Mouse (Mus musculus) lung, embryonic 16.5 days (tissue): ENCODE measurements at regions not wholly inside any gene's neighbourhood (a gene's known extent, or its start where the extent isn't known, plus 50 kb on each side); places are given as distances from the start of the nearest gene placed in this dataset.
A peak's percentile ranks its signal among the peaks of the same experiment; 100 is the strongest.

Experiments used
- ATAC-seq: fragments of 200-750 bp; cut with Nextera tagmentation; 2 replicates; pipeline ENCODE4 v1.8.0; 2017; ENCODE audit warnings: low read depth, mild to moderate bottlenecking, moderate library complexity
- H3K27ac ChIP-seq: fragments of 300-500 bp; sonication (generic); 2 replicates; pipeline ENCODE4 v1.5.1; 2014; ENCODE audit warnings: mild to moderate bottlenecking, control low read depth, low read length
- H3K27me3 ChIP-seq: fragments of 300-500 bp; sonication (generic); 2 replicates; pipeline ENCODE4 v1.6.1; 2014; ENCODE audit warnings: low read depth, low read length, mixed read lengths; ENCODE audit not compliant: control insufficient read depth, insufficient read depth
- H3K36me3 ChIP-seq: fragments of 300-500 bp; sonication (generic); 2 replicates; pipeline ENCODE4 v1.6.1; 2014; ENCODE audit warnings: low read length; ENCODE audit not compliant: control insufficient read depth, insufficient read depth
- H3K4me1 ChIP-seq: fragments of 300-500 bp; sonication (generic); replicated peaks from 2 replicates; pipeline ENCODE4 v1.6.1; 2014; ENCODE audit warnings: low read length, mixed read lengths; ENCODE audit not compliant: control insufficient read depth, insufficient read depth
- H3K4me2 ChIP-seq: fragments of 300-500 bp; sonication (generic); 2 replicates; pipeline ENCODE4 v1.6.1; 2014; ENCODE audit warnings: low read depth, low read length, control low read depth
- H3K4me3 ChIP-seq: fragments of 300-500 bp; sonication (generic); 2 replicates; pipeline ENCODE4 v1.5.1; 2014; ENCODE audit warnings: mild to moderate bottlenecking, low read length, control low read depth
- H3K9ac ChIP-seq: fragments of 300-500 bp; sonication (generic); 2 replicates; pipeline ENCODE4 v1.6.1; 2014; ENCODE audit warnings: low read length, control low read depth
- H3K9me3 ChIP-seq: fragments of 300-500 bp; sonication (generic); 2 replicates; pipeline ENCODE4 v1.6.1; 2016; ENCODE audit warnings: low read length; ENCODE audit not compliant: control insufficient read depth
- WGBS: fragments of 180-500 bp; shearing (Covaris S2); extraction: QIAGEN DNeasy Blood & Tissue Kit; methylation state at CpG from one replicate; pipeline ENCODE4 v1.1.7; 2014; 5-methylcytosine and 5-hydroxymethylcytosine counted together

- no peak for ATAC-seq
- no peaks in the 10 kb centered on the region for H3K27me3 ChIP-seq
- H3K27ac ChIP-seq, result no peak overlapping the region
- H3K36me3 ChIP-seq, result no peaks in the 10 kb centered on the region
- no peak overlapping the region for H3K9ac ChIP-seq
- WGBS, result 61% methylated on average over 3 of the region's 3 CpGs
- no peak overlapping the region for H3K4me2 ChIP-seq
- H3K9me3 ChIP-seq, result no peaks in the 10 kb centered on the region
- H3K4me3 ChIP-seq, result no peak overlapping the region
- H3K4me1 ChIP-seq, result no peaks in the 10 kb centered on the region
These were observed 83.0 kb upstream of the Dph5 start for GRCm38 (mm10) chr3:115804616-115805015.

DNA sequence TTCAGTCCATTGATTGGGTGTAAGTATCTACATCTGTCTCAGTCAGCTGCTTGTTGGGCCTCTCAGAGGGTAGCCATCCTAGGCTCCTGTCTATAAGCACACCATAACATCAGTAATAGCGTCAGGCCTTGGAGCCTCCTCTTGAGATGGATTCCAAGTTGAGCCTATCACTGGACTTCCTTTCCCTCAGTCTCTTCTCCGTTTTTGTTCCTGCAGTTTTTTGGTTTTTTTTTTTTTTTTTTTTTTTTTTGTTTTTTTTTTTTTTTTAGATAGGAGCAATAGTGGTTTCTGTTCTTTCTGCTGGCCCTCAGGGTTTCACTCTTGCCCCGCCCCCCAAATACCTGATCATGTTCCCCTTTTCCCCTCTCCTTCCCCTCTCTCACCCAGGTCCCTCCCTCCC is 80.6 kb upstream of the Dph5 start:
- Histone ChIP-seq H3K36me3 (no peaks in the 10 kb centered on the region), H3K4me1 (no peaks in the 10 kb centered on the region), H3K9ac (no peak overlapping the region), H3K4me3 (no peak overlapping the region), H3K27me3 (no peaks in the 10 kb centered on the region), H3K4me2 (no peak overlapping the region), H3K9me3 (no peaks in the 10 kb centered on the region), H3K27ac (no peak overlapping the region)
- ATAC-seq, result no peak
- WGBS, result 62% methylated on average over 3 of the region's 3 CpGs

- Histone ChIP-seq H3K4me2 (peak overlapping the region; percentile 36; the same call in 1 of the 2 replicates), H3K4me1 (peaks cover 11% of the 10 kb centered on the region), H3K9ac (no peak overlapping the region), H3K27me3 (no peaks in the 10 kb centered on the region), H3K27ac (peak overlapping the region; percentile 88), H3K9me3 (no peaks in the 10 kb centered on the region), H3K4me3 (no peak overlapping the region), H3K36me3 (no peaks in the 10 kb centered on the region)
- peak; percentile 56 for ATAC-seq
- WGBS, result 7% methylated on average over 4 of the region's 4 CpGs
These were observed 72.5 kb upstream of the Dph5 start for GRCm38 (mm10) chr3:115815168-115815567.

DNA sequence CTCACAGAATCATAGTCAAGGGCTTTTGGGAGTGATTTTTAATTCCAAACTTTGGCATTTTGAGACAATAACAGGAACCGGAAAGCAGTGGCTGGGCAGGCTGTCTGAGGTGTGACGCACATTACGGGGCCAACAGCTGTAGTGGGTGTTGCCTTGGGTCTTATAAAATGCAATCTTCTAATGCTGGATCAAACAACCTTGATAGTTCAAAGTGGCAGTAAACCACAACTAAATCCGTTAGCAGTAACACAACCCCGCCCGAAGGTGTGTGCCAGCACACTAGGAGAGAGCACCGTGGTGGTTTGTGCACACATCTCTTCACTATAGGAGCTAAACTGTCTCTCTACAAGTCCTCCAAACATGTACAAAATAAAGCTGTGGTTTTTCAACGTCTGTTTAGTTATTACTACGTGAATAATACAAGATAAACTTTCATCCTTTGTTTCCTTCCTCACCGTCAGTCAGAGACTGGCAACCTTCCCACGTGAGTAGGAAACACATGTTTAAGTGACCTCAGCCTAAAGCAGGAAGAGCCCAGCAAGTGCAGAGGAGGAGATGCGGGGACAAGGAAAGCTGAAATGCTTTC is 72.0 kb upstream of the Dph5 start:
- WGBS, result 28% methylated on average over 12 of the region's 12 CpGs
- H3K4me1 ChIP-seq, result peaks cover 16% of the 10 kb centered on the region
- H3K36me3 ChIP-seq, result no peaks in the 10 kb centered on the region
- H3K27ac ChIP-seq, result peak overlapping the region; percentile 88
- H3K27me3 ChIP-seq, result no peaks in the 10 kb centered on the region
- peak overlapping the region; percentile 36; the same call in 1 of the 2 replicates for H3K4me2 ChIP-seq
- H3K9me3 ChIP-seq, result no peaks in the 10 kb centered on the region
- no peak overlapping the region for H3K9ac ChIP-seq
- H3K4me3 ChIP-seq, result no peak overlapping the region
- peak; percentile 78 for ATAC-seq

GRCm38 (mm10) chr3:115816328-115817160 is 71.1 kb upstream of the Dph5 start:
- Histone ChIP-seq H3K36me3 (no peaks in the 10 kb centered on the region), H3K4me1 (peaks cover 16% of the 10 kb centered on the region), H3K27ac (peak overlapping the region; percentile 88), H3K27me3 (no peaks in the 10 kb centered on the region), H3K4me3 (no peak overlapping the region), H3K9ac (no peak overlapping the region), H3K9me3 (no peaks in the 10 kb centered on the region), H3K4me2 (no peak overlapping the region)
- ATAC-seq, result no peak
- 81% methylated on average over 6 of the region's 6 CpGs for WGBS

GRCm38 (mm10) chr3:115817771-115818170 is 69.9 kb upstream of the Dph5 start:
- 90% methylated on average over 5 of the region's 5 CpGs for WGBS
- ATAC-seq, result no peak

DNA sequence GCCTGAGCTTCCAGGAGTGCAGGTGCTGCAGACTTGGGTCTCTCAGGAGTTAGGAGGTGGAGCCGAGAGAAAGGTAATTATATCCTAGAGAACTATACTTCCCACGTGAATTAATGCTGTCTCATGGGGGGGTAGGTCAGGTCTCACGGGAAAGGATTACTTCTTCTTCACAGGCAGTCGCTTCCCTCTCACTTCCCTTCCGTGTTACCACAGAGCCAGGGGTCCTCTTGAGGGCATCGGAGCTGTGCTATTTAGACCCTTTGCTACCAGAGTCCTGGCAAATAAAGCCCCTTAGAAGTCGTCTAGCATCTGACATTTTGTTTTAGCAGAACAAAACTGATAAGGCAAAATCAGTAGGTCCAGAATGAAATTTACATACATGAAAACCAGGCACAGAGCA is 68.9 kb upstream of the Dph5 start:
- no peak for ATAC-seq
- no peaks in the 10 kb centered on the region for H3K27me3 ChIP-seq
- peaks cover 16% of the 10 kb centered on the region for H3K4me1 ChIP-seq
- WGBS, result 53% methylated on average over 7 of the region's 7 CpGs
- no peak overlapping the region for H3K4me3 ChIP-seq
- H3K9ac ChIP-seq, result no peak overlapping the region
- no peak overlapping the region for H3K27ac ChIP-seq
- no peak overlapping the region for H3K4me2 ChIP-seq
- H3K9me3 ChIP-seq, result no peaks in the 10 kb centered on the region
- no peaks in the 10 kb centered on the region for H3K36me3 ChIP-seq

More at GRCm38 (mm10) chr3:115817771-115818170, 69.9 kb upstream of the Dph5 start:
- Histone ChIP-seq H3K4me1 (peaks cover 16% of the 10 kb centered on the region), H3K27me3 (no peaks in the 10 kb centered on the region), H3K4me3 (no peak overlapping the region), H3K36me3 (no peaks in the 10 kb centered on the region), H3K9me3 (no peaks in the 10 kb centered on the region), H3K9ac (no peak overlapping the region), H3K4me2 (no peak overlapping the region), H3K27ac (no peak overlapping the region)

DNA sequence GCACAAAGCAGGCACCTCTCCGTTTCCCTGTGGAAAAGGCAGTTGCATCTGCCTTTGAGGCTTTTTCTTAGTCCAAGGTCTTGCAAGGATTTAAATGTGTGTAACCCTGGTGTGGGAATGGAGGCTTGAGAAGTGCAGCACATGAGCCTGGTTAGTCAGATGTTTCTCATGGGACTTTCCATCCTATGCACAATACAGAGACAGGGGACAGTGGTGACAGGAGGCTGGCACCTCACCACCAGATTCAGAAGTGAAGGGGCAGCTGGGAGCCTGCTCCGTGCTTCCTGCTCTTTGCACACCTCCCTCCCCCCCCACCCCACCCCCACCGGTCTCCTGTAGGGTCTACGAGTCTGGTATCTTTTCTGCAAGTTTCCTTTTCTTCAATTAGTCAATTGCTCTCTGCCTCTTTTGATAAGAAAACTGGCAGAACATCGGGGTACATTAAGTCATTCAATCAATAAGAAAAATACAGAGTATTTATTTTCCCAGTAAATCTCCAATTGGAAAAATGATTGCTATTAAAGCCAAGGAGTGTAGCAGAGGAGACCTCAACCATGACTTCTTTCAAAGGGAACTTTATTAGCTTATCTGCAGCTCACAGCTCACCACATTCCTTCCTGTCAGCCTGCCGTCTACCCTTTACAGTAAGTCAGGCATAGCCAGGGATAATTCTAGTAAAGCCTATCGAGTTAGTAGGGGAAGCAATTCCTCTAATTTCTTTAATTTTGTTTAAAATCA is 68.1 kb upstream of the Dph5 start:
- H3K9me3 ChIP-seq, result no peaks in the 10 kb centered on the region
- ATAC-seq, result no peak
- no peak overlapping the region for H3K27ac ChIP-seq
- peaks cover 16% of the 10 kb centered on the region for H3K4me1 ChIP-seq
- no peak overlapping the region for H3K9ac ChIP-seq
- H3K4me3 ChIP-seq, result no peak overlapping the region
- no peaks in the 10 kb centered on the region for H3K27me3 ChIP-seq
- WGBS, result 21% methylated on average over 7 of the region's 7 CpGs
- H3K4me2 ChIP-seq, result no peak overlapping the region
- no peaks in the 10 kb centered on the region for H3K36me3 ChIP-seq

DNA sequence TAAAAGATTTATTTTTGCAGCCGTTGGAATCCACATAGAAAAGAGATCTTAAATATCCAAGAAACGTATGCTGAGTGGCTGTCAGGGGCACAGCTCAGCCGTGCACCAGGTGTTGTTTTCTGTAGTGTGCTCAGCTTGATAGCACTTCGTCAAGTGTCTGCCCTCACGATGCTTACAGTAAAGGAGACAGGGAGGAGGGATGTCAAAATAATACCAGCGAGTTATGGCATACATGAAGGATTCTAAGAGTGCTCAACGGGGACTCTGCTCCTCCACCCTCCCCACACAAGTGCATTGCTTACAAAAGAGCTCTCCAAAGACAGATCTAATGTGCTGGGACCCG is 67.5 kb upstream of the Dph5 start:
- Histone ChIP-seq H3K9me3 (no peaks in the 10 kb centered on the region), H3K36me3 (no peaks in the 10 kb centered on the region), H3K4me1 (peaks cover 15% of the 10 kb centered on the region), H3K4me2 (no peak overlapping the region), H3K27me3 (no peaks in the 10 kb centered on the region), H3K4me3 (no peak overlapping the region), H3K27ac (no peak overlapping the region), H3K9ac (0 out of 2 replicates have a peak overlapping the region, but pooled peaks have one; percentile 7)
- ATAC-seq, result no peak
- WGBS, result 13% methylated on average over 8 of the region's 8 CpGs
